Mouse (Mus musculus): ENCODE measurements at regions not wholly inside any gene's neighbourhood (a gene's known extent, or its start where the extent isn't known, plus 50 kb on each side); places are given as distances from the start of the nearest gene placed in this dataset.

- TF ChIP-seq JUND (IDR thresholded peaks at IDR 0.05; ENCODE audit: low read depth, low read length) (no peak), EP300 (IDR thresholded peaks at IDR 0.05; ENCODE audit: low read depth in 1 of 2, low read length in 2 of 2) (no peak), MYC (IDR thresholded peaks at IDR 0.05; ENCODE audit: low read depth, low read length) (no peak), POLR2A (IDR thresholded peaks at IDR 0.05; ENCODE audit: control insufficient read depth in 1 of 2, insufficient read depth in 1 of 2, low read depth in 1 of 2, low read length in 2 of 2, poor library complexity in 1 of 2) (no peak)
Observed at GRCm38 (mm10) chr17:45798456-45798855, 64.8 kb upstream of the 1600014C23Rik start.
